Mouse (Mus musculus) spleen, embryonic (tissue): ENCODE measurements at regions not wholly inside any gene's neighbourhood (a gene's known extent, or its start where the extent isn't known, plus 50 kb on each side); places are given as distances from the start of the nearest gene placed in this dataset.

ENCODE experiments used
- CTCF ChIA-PET: fragments of 350-600 bp; sonication (Branson Sonifier 250); formaldehyde crosslinking; loops from one replicate; lab custom pipeline; 2022; lab: Charles Lee

GRCm38 (mm10) chr15:96119240-96119639, 168.1 kb upstream of the Arid2 start:
- CTCF ChIA-PET, result no interaction called here

GRCm38 (mm10) chr15:96124397-96124796, 162.9 kb upstream of the Arid2 start:
- CTCF ChIA-PET, result no interaction called here

- CTCF ChIA-PET, result no interaction called here
Observed at GRCm38 (mm10) chr15:96129699-96130098, 157.6 kb upstream of the Arid2 start.

- CTCF ChIA-PET, result no interaction called here
Observed at GRCm38 (mm10) chr15:96130531-96130930, 156.8 kb upstream of the Arid2 start.

GRCm38 (mm10) chr15:96131582-96132091, 155.7 kb upstream of the Arid2 start:
- CTCF ChIA-PET, result no interaction called here

GRCm38 (mm10) chr15:96132636-96133035, 154.7 kb upstream of the Arid2 start:
- CTCF ChIA-PET, result interaction anchor here (0.6 kb wide), 1 partner anchor 131 kb away, joined by 24 read pairs; no protein-coding TSS in a partner anchor

GRCm38 (mm10) chr15:96135250-96135731, 152.0 kb upstream of the Arid2 start:
- CTCF ChIA-PET, result no interaction called here

- CTCF ChIA-PET, result no interaction called here
Observed at GRCm38 (mm10) chr15:96135816-96136215, 151.5 kb upstream of the Arid2 start.

GRCm38 (mm10) chr15:96137534-96137933, 149.8 kb upstream of the Arid2 start:
- CTCF ChIA-PET, result no interaction called here

- CTCF ChIA-PET, result no interaction called here
Observed at GRCm38 (mm10) chr15:96137945-96138344, 149.4 kb upstream of the Arid2 start.

- CTCF ChIA-PET, result no interaction called here
Observed at GRCm38 (mm10) chr15:96153489-96153888, 133.8 kb upstream of the Arid2 start.

- CTCF ChIA-PET, result no interaction called here
Observed at GRCm38 (mm10) chr15:96158321-96158720, 129.0 kb upstream of the Arid2 start.

GRCm38 (mm10) chr15:96164771-96165431, 122.4 kb upstream of the Arid2 start:
- CTCF ChIA-PET, result interaction anchor here (0.7 kb wide), 1 partner anchor 211 kb away, joined by 3 read pairs; no protein-coding TSS in a partner anchor

GRCm38 (mm10) chr15:96167256-96167655, 120.1 kb upstream of the Arid2 start:
- CTCF ChIA-PET, result no interaction called here

- CTCF ChIA-PET, result no interaction called here
Observed at GRCm38 (mm10) chr15:96169726-96170467, 117.4 kb upstream of the Arid2 start.

GRCm38 (mm10) chr15:96170986-96171769, 116.1 kb upstream of the Arid2 start:
- CTCF ChIA-PET, result no interaction called here

GRCm38 (mm10) chr15:96177911-96178310, 109.4 kb upstream of the Arid2 start:
- CTCF ChIA-PET, result no interaction called here

GRCm38 (mm10) chr15:96178374-96179109, 108.8 kb upstream of the Arid2 start:
- CTCF ChIA-PET, result no interaction called here

- CTCF ChIA-PET, result no interaction called here
Observed at GRCm38 (mm10) chr15:96179511-96179910, 107.8 kb upstream of the Arid2 start.

- CTCF ChIA-PET, result no interaction called here
Observed at GRCm38 (mm10) chr15:96180036-96180435, 107.3 kb upstream of the Arid2 start.

- CTCF ChIA-PET, result no interaction called here
Observed at GRCm38 (mm10) chr15:96180977-96181376, 106.3 kb upstream of the Arid2 start.
